Mouse (Mus musculus) left cerebral cortex, adult 18-20 months (tissue): ENCODE measurements at regions not wholly inside any gene's neighbourhood (a gene's known extent, or its start where the extent isn't known, plus 50 kb on each side); places are given as distances from the start of the nearest gene placed in this dataset.
"Not testable (repeated sequence)": the region's sequence is repeated elsewhere in the genome, so short reads cannot be mapped to it uniquely, and the experiment has no call there.

ENCODE experiments used
- DNase-seq, 2 experiments: peaks; one replicate each; pipeline ENCODE4 v3.0.0; 2021 to 2022; ENCODE audit warnings: low spot score in 2 of 2, mixed read lengths in 1 of 2

DNA sequence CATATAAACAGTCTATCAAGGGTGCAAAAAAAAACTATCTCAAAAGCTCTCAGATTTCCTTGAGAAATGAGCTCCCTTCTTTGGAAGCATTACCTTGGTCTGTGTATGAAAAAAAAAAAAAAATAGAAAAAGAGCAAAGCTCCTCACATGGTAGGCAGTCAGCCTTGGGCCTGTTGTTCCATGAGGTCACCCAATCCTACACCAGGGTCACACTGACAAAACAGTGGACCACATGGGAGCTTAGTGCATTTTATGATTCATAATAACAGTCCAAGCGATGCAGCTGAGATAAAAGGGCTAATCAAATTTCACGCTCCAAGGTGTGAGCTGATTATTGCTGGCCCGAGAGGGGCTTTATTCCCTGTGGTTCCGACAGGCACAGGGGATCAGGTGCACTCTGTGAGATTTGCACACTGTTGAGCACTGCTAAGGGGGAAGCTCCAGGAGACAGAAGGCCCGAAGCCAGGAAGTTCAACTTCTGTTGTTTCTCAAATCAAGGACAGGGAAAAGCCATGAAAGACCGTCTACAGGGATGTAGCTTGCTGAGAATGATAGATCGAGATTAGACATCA is 352.1 kb upstream of the Gm6657 start:
- DNase-seq = no peak

DNA sequence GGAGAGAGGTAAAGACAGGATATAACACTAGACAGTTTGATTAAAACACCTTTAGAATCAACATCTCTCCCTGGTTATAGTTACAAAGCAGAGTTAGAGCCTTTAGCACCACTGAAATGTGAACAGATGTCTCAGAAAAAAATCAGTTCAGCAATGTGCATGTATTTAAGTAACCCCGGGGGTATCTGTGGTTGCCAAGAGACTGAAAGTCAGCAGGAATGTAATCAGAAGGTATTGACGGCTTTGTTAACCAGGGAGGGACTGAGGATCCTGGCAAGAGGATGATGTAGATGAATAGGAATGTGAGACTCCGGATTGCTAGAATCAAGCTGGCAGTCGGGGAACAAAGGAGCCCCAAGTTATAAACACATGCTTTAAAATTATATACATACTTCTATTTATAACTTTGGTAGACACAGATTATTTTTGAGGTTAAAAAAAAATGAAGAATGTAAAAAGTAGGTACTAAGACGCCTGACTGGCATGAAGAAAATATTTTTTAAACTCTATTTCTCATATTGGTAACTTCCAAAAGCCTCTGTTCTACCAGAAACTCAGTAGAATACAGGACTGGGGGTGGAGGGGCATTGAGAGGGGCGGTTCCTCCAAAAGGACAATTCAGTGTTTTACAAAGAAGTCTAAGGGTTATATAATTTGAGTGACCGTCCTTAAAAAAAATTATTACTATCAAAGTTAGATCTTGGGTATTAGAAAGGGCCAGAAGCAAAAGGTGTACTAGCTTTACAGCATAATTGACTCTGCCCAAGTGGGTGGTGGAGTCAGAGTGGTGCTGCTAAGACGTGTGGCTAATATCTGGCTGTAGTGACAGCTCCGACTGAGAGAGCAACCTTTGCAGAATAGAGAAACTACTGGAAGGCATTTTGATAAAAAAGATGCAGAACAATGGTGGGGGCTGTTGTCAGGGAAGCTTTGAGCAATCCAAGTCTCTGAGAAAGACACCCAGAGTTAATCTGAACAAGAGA is 341.2 kb upstream of the Gm6657 start:
- DNase-seq = no peak

DNA sequence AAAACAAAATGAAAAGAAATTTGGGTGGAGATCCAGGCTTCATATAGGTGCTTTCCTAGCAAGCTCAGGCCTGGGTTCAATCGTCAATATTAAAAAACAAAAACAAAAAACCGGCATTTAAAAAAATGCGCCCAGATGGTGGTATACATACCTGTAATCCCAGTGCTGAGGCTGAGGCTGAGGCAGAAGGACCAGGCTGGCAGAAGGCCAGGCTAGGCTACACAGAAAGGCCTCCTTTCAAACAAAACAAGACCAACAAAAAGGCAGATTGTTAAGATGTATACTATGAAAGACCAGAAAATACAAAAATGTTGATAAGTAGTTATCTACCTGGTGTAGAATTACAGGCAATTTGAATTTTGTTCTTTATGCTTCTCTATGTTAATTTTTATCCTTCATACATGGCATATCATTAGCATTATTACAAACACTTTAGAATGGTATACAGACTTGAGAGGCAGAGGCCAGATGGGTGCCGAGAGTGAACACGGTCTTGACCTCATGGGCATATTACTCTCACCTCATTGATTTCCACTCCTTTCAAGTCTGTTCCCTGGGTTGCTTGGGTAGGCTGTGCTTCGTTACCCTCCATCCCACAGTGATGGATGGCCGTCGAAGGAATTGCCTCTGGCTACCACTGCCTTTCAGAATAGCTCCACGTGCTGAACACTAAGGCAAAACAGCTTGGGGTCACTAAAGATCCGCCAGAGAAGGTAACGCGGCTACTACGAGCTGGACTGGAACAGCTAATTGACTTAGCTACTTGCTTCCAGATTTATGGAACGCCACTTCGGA is 339.6 kb upstream of the Gm6657 start:
- no peak for DNase-seq

DNA sequence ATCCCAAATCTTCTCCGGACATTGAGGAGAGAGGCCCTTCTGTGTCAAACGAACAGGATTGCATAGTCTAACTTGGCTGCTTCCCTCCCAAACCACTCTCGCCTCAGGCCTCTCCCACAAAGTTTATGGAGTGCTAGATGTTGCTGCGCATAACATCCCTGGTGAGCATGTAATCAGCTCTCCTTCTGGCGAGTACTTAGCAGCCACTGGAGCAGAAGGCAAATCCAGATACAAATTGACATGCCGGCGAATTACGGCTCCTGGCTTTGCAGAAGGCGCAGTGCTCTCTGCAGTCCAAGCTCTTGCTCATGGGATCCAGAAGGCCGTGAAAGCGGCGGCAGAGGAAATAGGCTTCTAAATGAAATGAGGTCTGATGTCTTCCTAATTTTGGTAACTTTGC is 338.2 kb upstream of the Gm6657 start:
- DNase-seq = no peak

DNA sequence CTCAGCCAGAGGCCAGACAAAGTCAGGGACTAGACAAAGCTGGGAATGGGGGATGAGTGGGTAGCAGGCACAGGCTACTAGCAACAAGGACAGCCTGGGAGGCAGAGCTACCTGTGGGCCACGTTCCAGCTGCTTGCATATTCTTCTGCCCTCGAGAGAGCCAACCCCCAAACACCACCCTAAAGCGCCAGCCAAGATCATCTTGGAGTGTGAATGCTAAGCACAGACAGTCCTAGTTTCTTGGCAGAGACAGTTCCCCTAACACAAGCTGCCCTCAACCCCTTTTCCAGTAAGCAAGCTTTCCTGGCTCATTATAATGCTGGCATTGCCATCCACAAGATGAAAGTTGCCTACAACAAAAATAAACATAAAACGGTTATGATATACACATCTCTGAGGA is 336.8 kb upstream of the Gm6657 start:
- DNase-seq = peak; percentile 9 to 22

DNA sequence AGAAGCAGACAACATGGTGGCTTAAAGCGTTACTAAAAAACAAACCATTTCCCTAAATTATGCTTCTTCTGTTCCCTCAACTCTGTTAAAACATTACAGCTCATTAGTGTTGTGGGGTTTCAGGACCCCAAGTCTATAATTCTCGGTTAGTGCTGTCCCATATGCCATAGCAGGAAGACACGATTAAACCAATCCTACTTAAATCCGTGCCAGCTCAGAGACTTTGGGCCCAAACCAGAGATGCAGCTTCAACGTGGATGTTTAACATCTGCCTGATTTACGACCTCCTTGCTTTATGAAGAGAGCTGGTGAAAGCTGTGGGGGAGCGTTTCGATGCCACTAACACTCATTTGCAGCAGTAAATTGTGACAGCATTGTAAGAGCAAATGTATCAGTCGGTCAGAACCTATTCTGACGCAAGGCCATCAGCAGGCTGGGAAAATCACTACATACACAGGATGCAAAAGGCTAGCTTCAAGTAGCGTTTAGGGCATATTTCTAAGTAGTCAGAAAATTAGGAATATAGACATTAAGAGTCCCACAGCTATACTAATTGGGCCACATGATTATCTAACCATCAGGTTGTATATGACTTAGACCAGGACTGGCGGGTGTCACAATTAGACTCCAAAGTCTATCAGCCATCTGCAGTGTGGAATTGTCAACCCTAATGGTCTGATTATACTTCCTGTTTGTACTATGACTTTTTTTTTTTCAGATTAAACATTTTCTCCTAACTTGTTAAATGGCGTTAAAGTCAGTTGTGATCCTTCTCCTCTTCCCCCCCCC is 333.1 kb upstream of the Gm6657 start:
- DNase-seq = no peak

DNA sequence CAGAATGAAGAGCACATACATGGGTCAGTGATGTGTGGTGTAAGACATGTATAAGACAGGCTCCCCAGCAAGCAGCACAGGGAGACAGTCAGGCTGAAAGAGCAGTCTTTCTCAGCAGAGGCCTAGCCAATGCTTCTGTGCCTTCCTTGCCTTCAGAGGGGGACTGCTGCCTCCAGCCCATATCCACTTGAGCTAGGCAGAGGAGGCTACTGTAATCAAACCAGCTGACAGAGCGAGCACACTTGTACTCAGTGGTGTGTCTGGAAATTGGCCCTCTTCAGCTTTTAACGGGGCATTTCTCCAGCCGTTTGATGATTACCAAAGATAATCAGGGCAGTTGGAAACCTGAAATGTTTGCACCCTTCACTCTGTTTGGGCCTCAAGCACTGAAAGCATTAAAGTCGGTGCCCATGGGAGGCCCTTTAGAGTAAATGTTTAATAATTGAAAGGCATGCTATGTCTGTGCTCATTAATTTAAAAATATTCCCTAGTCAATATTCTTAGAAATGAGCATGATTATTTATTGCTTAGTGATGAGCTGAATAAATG is 326.0 kb upstream of the Gm6657 start:
- DNase-seq = no peak

DNA sequence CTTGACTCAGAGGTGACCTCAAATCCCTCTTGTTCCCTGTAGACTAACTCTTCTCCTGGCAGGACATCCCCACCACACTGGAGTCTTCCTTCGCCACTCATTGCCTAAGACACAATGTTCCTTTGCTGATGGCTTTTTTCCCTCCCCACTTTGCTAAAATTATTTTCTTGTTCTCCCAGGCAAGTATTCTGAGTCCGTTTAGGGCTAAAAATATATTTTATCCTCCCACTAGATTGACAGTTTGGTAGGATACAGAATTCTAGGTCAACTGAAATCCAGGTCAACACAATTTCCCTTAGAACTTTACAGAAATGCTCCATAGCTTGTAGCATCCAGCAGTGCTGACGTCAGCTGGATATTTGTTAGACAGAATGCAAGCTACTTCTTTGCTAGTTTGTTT is 324.7 kb upstream of the Gm6657 start:
- no peak for DNase-seq

DNA sequence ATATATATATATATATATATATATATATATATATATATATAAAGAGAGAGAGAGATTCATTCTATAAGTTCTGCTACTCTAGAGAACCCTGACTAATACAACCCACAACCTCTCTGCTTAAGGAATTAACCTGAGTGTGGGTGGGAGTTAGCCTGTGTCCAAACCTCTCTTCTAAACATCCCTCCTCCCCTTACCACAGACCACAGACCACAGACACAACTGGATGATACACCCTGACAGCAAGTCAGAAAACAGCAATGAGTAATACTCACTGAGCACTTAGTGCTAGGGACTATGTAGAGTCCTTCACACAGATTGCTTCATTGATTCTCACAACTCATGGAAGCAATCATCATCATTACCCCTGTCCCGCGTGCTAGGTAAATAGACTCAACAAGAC is 306.7 kb upstream of the Gm6657 start:
- DNase-seq = no peak

DNA sequence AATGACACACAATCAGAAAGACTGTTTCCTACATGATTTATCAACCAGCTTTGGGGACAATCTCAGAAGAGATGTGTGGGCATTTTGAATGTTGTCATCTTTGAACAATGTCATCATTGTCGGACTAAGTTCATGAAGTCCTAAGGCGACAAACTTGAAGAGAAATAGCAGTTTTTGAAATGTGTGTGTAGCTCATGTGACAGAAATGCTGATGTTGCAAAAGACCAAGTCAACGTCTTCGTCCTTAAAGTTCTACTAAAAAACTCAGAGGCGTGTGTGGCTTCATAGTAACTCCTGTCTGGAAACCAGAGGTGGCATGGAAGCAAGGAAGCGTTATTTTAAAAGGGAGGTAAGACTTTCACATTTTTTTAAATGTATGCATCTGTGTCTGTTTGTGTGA is 302.6 kb upstream of the Gm6657 start:
- no peak for DNase-seq

DNA sequence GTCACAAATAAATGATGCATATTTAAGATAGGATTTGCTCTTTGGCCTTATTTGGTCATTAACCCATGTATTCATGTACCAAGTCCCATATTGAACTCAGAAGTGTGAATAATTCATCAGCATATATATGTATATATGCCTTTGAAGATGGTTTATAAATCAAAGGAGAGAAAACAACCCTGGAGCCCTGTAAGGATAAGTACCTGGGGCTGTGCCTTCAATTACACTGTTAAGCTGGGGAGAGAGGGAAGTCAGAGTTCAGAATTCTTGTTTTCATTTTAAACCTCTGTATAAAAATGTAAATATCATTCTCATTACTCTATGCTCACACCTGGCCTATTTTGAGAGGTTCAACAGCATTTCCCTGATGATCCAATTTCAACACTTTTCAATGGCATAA is 299.8 kb upstream of the Gm6657 start:
- DNase-seq = no peak

DNA sequence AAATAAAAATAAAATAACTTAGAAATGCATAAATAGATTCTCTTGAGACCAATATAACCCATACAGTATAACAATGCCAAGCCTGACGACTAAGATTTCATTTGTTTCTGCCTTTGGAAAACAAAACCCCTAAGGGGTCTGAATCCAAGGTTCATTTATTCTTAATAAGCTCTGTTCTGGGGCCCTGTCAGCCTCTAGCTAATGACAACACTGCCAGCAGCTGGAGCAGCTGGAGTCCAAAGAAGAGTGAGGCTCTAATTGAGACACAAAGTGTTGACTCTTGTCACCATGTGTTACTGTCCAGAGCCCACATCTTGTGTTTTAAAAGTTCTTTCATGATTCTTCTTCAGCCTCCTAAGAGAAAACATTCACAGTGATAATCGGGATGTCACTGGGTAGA is 298.5 kb upstream of the Gm6657 start:
- DNase-seq = no peak

DNA sequence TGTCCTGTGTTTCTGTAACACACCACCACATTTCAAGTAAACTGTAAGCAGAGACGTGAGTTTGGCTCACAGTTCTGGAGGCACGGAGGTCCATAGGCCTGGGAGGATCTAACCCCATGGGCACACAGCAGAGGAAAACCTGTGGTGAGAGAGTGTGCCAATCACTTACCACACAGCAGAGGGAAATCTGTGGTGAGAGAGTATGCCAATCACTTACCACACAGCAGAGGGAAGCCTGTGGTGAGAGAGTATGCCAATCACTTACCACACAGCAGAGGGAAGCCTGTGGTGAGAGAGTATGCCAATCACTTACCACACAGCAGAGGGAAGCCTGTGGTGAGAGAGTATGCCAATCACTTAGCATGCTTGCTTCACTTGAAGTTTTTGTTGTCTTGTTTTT is 295.1 kb upstream of the Gm6657 start:
- not testable (repeated sequence) for DNase-seq

DNA sequence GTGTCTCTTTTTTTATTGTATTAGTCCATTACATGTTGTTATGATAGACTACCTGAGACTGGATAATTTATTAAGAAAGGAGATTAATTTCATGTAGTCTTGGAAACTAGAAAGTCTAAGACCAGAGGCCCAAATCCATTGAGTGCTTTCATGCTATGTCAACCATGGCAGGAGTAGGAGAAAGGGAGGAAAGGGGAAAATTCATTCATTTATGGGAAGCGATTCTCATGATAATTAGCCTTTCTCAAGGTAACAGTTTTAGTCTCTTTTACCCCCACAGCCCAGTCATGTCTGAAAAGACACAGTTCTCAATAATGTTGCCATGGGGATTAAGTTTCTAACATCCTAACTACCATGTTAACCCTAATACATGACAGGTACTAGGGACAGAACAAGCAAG is 292.8 kb upstream of the Gm6657 start:
- DNase-seq = no peak

DNA sequence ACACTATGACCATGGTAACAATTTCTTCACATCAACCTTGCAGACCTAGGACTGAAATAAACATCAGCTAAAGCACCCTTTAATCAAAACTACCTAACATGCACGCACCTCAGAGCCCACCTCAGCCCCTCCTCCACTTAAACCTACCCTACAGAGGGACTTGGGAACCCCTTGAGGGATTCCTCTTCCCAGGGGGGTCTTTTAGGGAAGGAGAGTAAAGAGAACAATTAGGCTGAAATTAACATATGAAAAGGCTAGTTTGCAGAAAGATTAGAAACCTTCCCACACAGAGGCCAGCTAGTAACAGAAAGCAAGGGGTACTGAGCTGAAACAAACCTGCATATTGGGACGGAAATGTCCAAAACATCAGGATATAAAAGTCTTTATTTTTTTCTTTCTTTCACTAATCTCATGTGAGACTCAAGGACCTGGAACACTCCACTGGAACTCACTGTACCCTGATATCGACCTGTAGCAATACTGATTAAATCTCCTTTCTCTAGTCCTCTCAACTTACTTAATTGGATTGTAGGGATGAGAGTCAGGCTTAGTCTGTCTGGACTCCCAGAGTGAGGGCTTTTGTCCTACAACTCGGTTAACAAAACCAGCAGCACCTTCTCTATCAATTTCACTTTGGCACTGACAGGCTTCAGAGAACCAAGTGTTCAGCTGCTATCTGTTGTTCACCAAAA is 281.0 kb upstream of the Gm6657 start:
- DNase-seq = no peak

DNA sequence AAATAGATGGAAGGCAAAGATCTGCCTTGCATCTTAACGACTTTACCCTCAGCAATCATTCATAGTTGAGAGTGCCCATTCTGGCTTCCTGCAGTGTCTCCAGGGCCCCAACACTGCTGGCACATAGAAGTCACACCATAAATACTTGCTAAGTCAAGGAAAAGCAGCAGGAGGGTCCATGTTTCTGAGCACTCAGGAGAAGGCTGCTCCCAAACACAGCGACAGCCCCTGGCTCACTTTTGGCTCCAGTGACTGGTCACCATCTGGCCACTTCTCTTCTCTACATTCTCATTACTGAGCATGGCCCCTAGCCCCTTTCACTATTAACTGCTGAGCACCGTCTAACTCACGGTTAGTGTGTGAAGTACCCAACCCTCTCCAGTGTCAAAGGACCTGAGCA is 265.3 kb upstream of the Gm6657 start:
- DNase-seq = no peak

DNA sequence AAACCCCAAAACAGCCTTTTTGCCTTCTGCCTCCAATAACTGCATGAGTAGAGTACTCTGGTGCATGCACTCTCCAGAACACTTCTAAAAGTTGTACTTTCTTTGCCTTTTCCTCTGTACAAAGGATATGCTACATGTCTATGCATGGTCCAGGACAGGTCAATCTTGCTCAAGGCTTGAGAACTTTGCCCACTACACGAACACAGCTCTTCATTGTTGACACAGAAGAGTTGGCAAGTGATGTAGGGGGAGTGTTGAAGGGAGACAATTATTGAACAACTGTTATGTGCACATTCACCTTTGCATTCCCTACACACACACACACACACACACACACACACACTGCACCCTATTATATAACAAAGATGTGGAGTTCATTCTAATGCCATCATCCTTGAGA is 264.5 kb upstream of the Gm6657 start:
- DNase-seq = no peak

DNA sequence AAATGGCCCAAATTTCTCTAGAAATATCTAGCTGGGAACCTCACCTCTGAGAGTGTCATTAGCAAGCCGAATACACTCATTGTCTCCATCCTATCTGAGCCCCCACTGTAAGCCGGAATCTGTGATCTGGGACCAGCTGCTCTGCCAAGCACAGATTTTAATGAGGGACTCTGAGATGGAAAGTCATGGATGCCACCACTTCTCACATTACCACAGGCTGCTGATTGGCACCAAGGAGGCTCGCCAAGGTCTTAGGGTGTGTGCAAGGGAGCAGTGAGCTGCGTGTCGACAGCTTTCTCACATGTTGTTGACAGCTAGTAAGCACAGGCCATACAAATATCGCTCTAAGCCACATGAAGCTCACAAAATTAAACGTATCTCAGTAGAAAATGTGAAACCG is 250.1 kb upstream of the Gm6657 start:
- DNase-seq = no peak

DNA sequence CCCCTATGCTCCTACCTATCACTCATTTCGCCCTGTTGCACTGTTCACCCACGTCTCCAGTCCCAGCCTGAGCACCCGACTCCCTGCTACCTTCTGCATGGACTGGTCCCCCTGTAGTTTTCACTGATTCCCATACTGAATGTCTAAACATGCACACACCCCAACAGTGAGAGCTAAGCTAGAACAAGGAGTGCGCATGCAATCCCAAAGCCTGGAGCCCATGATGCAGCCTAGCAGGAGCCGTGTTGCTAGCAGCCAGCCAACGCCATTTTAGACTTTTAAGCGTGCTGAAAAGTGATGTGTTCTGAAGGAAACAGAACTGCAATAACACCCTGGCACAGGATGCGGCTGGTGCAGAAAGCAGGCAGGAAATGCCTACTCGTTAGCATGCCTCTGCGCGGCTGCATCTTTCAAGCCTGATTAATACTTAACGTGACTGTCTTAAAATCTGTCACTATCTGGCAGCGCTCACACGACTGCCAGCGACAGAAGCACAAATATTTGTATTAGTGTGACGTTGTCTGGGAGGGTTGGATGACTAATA is 244.5 kb upstream of the Gm6657 start:
- peak; percentile 22 to 39 for DNase-seq

DNA sequence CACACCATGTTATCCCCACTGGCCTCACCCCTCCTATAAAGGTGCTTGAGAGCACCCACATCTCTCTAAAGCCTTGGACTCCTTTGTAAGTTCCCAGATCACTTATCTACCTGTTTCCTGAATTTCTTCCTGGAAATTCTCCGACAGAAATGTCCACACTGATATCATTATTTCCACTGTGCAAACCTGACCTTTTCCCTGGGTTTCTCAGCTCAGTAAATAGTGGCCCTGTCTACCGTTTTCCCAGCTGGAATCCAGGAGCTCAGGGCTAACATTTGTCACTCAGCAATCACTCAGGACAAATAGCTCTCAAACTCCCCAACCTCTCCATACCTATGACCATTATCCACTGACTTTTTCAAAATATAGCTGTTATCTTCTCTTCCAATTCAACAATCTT is 241.6 kb upstream of the Gm6657 start:
- no peak for DNase-seq
